Mouse (Mus musculus): ENCODE measurements at regions not wholly inside any gene's neighbourhood (a gene's known extent, or its start where the extent isn't known, plus 50 kb on each side); places are given as distances from the start of the nearest gene placed in this dataset.

DNA sequence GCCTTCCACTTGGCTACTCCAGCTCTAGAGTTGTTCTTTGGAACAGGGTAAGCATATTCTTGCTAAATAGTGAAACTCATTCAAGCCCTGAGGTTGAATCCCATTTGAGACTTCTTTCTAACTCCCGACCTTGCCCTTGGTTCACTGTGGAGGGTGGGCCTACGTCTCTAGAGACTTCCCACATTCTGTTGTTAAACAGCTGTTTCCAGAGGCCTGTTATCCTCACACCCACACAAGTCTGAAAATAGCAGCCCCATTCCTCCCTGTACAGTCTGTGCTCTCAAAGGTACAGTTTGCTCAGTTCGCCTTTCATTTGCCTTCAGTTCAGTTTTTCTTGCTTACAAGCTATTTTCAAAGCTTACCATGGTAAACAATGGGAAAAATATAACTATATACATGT lies 87.9 kb upstream of the Egfl6 start:
- Histone ChIP-seq H3K4me3 (replicated peaks; ENCODE audit: extremely low read depth, low read depth, low read length) (no peak overlapping the region), H3K4me1 (ENCODE audit: control insufficient read depth, insufficient read depth, low read length) (no peaks in the 10 kb centered on the region)
- 75% methylated on average over 3 of the region's 3 CpGs for WGBS
- no peak for DNase-seq
- TF ChIP-seq CTCF (IDR thresholded peaks at IDR 0.05; ENCODE audit: insufficient read depth, low read length) = no peak
- no peak for TF ChIP-seq POLR2A (IDR thresholded peaks at IDR 0.05; ENCODE audit: borderline replicate concordance, extremely low read depth, low read depth, low read length)

DNA sequence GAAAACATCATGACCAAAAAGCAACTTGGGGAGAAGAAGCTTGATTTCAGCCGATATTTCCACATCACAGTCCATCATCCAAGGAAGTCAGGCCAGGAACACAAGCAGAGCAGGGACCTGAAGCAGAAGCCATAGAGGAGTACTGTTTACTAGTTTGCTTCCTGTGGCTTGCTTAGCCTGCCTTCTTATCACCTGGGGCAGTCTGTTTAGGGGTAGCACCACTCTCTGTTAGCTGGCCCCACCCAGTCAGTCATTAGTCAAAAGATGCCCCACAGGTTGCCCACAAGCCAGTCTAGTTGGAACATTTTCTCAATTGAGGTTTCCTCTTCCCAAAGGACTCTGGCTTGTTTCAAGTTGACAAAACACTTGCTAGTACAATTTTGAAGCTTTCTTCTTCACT lies 87.1 kb upstream of the Egfl6 start:
- TF ChIP-seq CTCF (IDR thresholded peaks at IDR 0.05; ENCODE audit: insufficient read depth, low read length) (no peak), POLR2A (IDR thresholded peaks at IDR 0.05; ENCODE audit: borderline replicate concordance, extremely low read depth, low read depth, low read length) (no peak)
- 78% methylated on average over 1 of the region's 1 CpGs for WGBS
- DNase-seq = no peak
- H3K4me3 ChIP-seq (replicated peaks; ENCODE audit: extremely low read depth, low read depth, low read length) = no peak overlapping the region
- H3K4me1 ChIP-seq (ENCODE audit: control insufficient read depth, insufficient read depth, low read length) = no peaks in the 10 kb centered on the region

- no peak for DNase-seq
- no peaks in the 10 kb centered on the region for H3K4me1 ChIP-seq (ENCODE audit: control insufficient read depth, insufficient read depth, low read length)
- WGBS = 92% methylated on average over 4 of the region's 4 CpGs
- no peak overlapping the region for H3K4me3 ChIP-seq (replicated peaks; ENCODE audit: extremely low read depth, low read depth, low read length)
- TF ChIP-seq CTCF (IDR thresholded peaks at IDR 0.05; ENCODE audit: insufficient read depth, low read length) = no peak
- no peak for TF ChIP-seq POLR2A (IDR thresholded peaks at IDR 0.05; ENCODE audit: borderline replicate concordance, extremely low read depth, low read depth, low read length)
These were observed 86.3 kb upstream of the Egfl6 start for GRCm38 (mm10) chrX:166671853-166672252.

- 79% methylated on average over 2 of the region's 2 CpGs for WGBS
- Histone ChIP-seq H3K4me1 (ENCODE audit: control insufficient read depth, insufficient read depth, low read length) (peaks cover 3% of the 10 kb centered on the region; the same call in 1 of the 2 replicates), H3K4me3 (replicated peaks; ENCODE audit: extremely low read depth, low read depth, low read length) (no peak overlapping the region)
- no peak for DNase-seq
- TF ChIP-seq POLR2A (IDR thresholded peaks at IDR 0.05; ENCODE audit: borderline replicate concordance, extremely low read depth, low read depth, low read length) (no peak), CTCF (IDR thresholded peaks at IDR 0.05; ENCODE audit: insufficient read depth, low read length) (no peak)
These were observed 80.8 kb upstream of the Egfl6 start for GRCm38 (mm10) chrX:166666304-166666703.

- no peak overlapping the region for H3K4me3 ChIP-seq (replicated peaks; ENCODE audit: extremely low read depth, low read depth, low read length)
- TF ChIP-seq POLR2A (IDR thresholded peaks at IDR 0.05; ENCODE audit: borderline replicate concordance, extremely low read depth, low read depth, low read length) (no peak), CTCF (IDR thresholded peaks at IDR 0.05; ENCODE audit: insufficient read depth, low read length) (no peak)
- 47% methylated on average over 6 of the region's 6 CpGs for WGBS
- peaks cover 6% of the 10 kb centered on the region; the same call in 1 of the 2 replicates for H3K4me1 ChIP-seq (ENCODE audit: control insufficient read depth, insufficient read depth, low read length)
- DNase-seq = peak; percentile 23
These were observed 76.3 kb upstream of the Egfl6 start for GRCm38 (mm10) chrX:166661808-166662207.

- Histone ChIP-seq H3K4me1 (ENCODE audit: control insufficient read depth, insufficient read depth, low read length) (peaks cover 8% of the 10 kb centered on the region; the same call in 1 of the 2 replicates), H3K4me3 (replicated peaks; ENCODE audit: extremely low read depth, low read depth, low read length) (peak overlapping the region; percentile 48)
- 29% methylated on average over 16 of the region's 16 CpGs for WGBS
- TF ChIP-seq POLR2A (IDR thresholded peaks at IDR 0.05; ENCODE audit: borderline replicate concordance, extremely low read depth, low read depth, low read length) = no peak
- TF ChIP-seq CTCF (IDR thresholded peaks at IDR 0.05; ENCODE audit: insufficient read depth, low read length) = no peak; the same call in 1 of the 2 replicates
- DNase-seq = peak; percentile 62
These were observed 75.7 kb upstream of the Egfl6 start for GRCm38 (mm10) chrX:166661043-166661718.

- Histone ChIP-seq H3K4me1 (ENCODE audit: control insufficient read depth, insufficient read depth, low read length) (peaks cover 8% of the 10 kb centered on the region; the same call in 1 of the 2 replicates), H3K4me3 (replicated peaks; ENCODE audit: extremely low read depth, low read depth, low read length) (no peak overlapping the region)
- TF ChIP-seq POLR2A (IDR thresholded peaks at IDR 0.05; ENCODE audit: borderline replicate concordance, extremely low read depth, low read depth, low read length) (no peak), CTCF (IDR thresholded peaks at IDR 0.05; ENCODE audit: insufficient read depth, low read length) (peak; percentile 55; the same call in 1 of the 2 replicates)
- no peak for DNase-seq
- WGBS = 27% methylated on average over 6 of the region's 6 CpGs
These were observed 75.2 kb upstream of the Egfl6 start for GRCm38 (mm10) chrX:166660715-166661042.

DNA sequence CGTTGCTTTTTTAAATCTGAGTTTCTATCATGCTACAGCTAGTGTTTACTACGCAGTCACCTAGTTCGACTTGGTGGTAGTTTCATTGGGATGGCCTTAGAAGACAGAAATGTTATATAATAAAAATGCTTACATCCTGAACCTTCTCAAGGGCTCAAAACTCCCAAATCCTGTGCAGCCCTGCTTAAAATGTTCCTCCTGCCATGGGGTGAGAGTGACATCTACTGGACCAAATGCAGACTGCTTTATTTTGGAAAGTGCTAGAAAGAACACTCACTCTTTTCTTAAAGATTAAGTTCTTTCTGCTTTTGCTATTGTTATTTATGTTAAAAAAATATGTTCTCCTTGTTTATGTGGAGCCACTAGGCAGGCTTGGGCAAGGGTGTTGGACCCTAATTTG lies 66.9 kb upstream of the Egfl6 start:
- 0 out of 2 replicates have a peak, but pooled peaks cover 2% of the 10 kb centered on the region for H3K4me1 ChIP-seq (ENCODE audit: control insufficient read depth, insufficient read depth, low read length)
- DNase-seq = peak; percentile 9
- no peak for TF ChIP-seq POLR2A (IDR thresholded peaks at IDR 0.05; ENCODE audit: borderline replicate concordance, extremely low read depth, low read depth, low read length)
- TF ChIP-seq CTCF (IDR thresholded peaks at IDR 0.05; ENCODE audit: insufficient read depth, low read length) = peak; percentile 33; the same call in 1 of the 2 replicates
- 56% methylated on average over 3 of the region's 3 CpGs for WGBS
- H3K4me3 ChIP-seq (replicated peaks; ENCODE audit: extremely low read depth, low read depth, low read length) = no peak overlapping the region

- DNase-seq = no peak
- TF ChIP-seq POLR2A (IDR thresholded peaks at IDR 0.05; ENCODE audit: borderline replicate concordance, extremely low read depth, low read depth, low read length) (no peak), CTCF (IDR thresholded peaks at IDR 0.05; ENCODE audit: insufficient read depth, low read length) (no peak)
- no peaks in the 10 kb centered on the region for H3K4me1 ChIP-seq (ENCODE audit: control insufficient read depth, insufficient read depth, low read length)
- WGBS = 40% methylated on average over 7 of the region's 7 CpGs
- peak overlapping the region; percentile 45 for H3K4me3 ChIP-seq (replicated peaks; ENCODE audit: extremely low read depth, low read depth, low read length)
These were observed 60.2 kb upstream of the Egfl6 start for GRCm38 (mm10) chrX:166645713-166646112.

DNA sequence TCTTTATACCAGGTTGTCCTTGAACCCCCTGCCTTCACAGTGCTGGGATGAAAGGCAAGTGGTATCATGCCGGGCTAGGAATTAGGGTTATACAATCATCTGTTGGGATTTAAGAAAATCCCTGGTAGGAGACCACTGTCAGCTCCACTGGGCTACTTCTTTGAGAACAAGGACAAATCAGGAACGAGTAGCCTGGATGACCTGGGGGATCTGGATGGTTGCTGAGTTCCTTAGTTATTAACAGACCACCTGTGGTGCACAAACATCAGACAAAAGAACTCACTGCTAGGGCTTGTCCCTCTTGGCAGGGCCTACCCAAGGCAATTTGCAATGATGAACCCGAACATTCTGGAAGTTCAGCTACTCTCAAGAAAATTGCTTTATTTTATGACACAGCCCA lies 55.7 kb upstream of the Egfl6 start:
- WGBS = 74% methylated on average over 3 of the region's 3 CpGs
- TF ChIP-seq CTCF (IDR thresholded peaks at IDR 0.05; ENCODE audit: insufficient read depth, low read length) = no peak
- no peak overlapping the region for H3K4me3 ChIP-seq (replicated peaks; ENCODE audit: extremely low read depth, low read depth, low read length)
- no peak for DNase-seq
- no peaks in the 10 kb centered on the region for H3K4me1 ChIP-seq (ENCODE audit: control insufficient read depth, insufficient read depth, low read length)
